Mouse (Mus musculus) heart, embryonic 13.5 days (tissue): ENCODE data around the gene Trmu. TPM values are rescaled to one million over a fixed set of nuclear protein-coding genes. Genes with fewer than 3 reads are reported as not detected.
A peak's percentile ranks its signal among the peaks of the same experiment; 100 is the strongest.

Experiments
- ATAC-seq: fragments of 200-750 bp; cut with Nextera tagmentation; 2 replicates; pipeline ENCODE4 v1.8.0; 2017; ENCODE audit warnings: moderate TSS enrichment; ENCODE audit not compliant: insufficient number of reproducible peaks, low FRiP score, low TSS enrichment; ENCODE audit errors: extremely low read depth
- H3K27ac ChIP-seq: fragments of 300-500 bp; sonication (generic); replicated peaks from 2 replicates; pipeline ENCODE4 v1.5.1; 2015; ENCODE audit warnings: moderate library complexity, mild to moderate bottlenecking, inconsistent platforms
- H3K27me3 ChIP-seq: fragments of 300-500 bp; sonication (generic); replicated peaks from 2 replicates; pipeline ENCODE4 v1.6.1; 2015; ENCODE audit warnings: mild to moderate bottlenecking, inconsistent platforms
- H3K36me3 ChIP-seq: fragments of 300-500 bp; sonication (generic); 2 replicates; pipeline ENCODE4 v1.6.1; 2015; ENCODE audit warnings: mild to moderate bottlenecking, inconsistent platforms
- H3K4me1 ChIP-seq: fragments of 300-500 bp; sonication (generic); 2 replicates; pipeline ENCODE4 v1.6.1; 2015; ENCODE audit warnings: inconsistent platforms
- H3K4me2 ChIP-seq: fragments of 300-500 bp; sonication (generic); 2 replicates; pipeline ENCODE4 v1.6.1; 2015; ENCODE audit warnings: inconsistent platforms, mild to moderate bottlenecking, moderate library complexity
- H3K4me3 ChIP-seq: fragments of 300-500 bp; sonication (generic); 2 replicates; pipeline ENCODE4 v1.5.1; 2015; ENCODE audit warnings: moderate library complexity, mild to moderate bottlenecking, inconsistent platforms
- H3K9ac ChIP-seq: fragments of 300-500 bp; sonication (generic); 2 replicates; pipeline ENCODE4 v1.6.1; 2015; ENCODE audit warnings: inconsistent platforms, mild to moderate bottlenecking, moderate library complexity
- H3K9me3 ChIP-seq: fragments of 300-500 bp; sonication (generic); 2 replicates; pipeline ENCODE4 v1.6.1; 2016; ENCODE audit warnings: inconsistent platforms
- WGBS: fragments of 180-500 bp; shearing (Covaris S2); methylation state at CpG from one replicate; pipeline ENCODE4 v1.1.7; 2015; ENCODE audit warnings: mixed read lengths; 5-methylcytosine and 5-hydroxymethylcytosine counted together
- polyA plus RNA-seq: library from polyadenylated mRNA; unstranded; fragments of >200 nt; fragmentation: Nextera tagmentation; extraction: Ambion mirVana; gene quantifications from 2 replicates; pipeline ENCODE4 v1.2.1, GENCODE M21; 2015

Trmu gene
- polyA plus RNA-seq, 1 experiment from 2014 or later, result 25.9 TPM

GRCm38 (mm10) chr15:85899396-85899795 lies 20.3 kb downstream of the Trmu start:
- 0 out of 2 replicates have a peak, but pooled peaks cover 3% of the 10 kb centered on the region for H3K27me3 ChIP-seq
- H3K4me3 ChIP-seq, result no peak overlapping the region
- H3K4me1 ChIP-seq, result no peaks in the 10 kb centered on the region
- H3K9ac ChIP-seq, result no peak overlapping the region
- H3K4me2 ChIP-seq, result no peak overlapping the region
- H3K9me3 ChIP-seq, result no peaks in the 10 kb centered on the region
- H3K27ac ChIP-seq, result no peak overlapping the region
- H3K36me3 ChIP-seq, result peaks cover 66% of the 10 kb centered on the region
- WGBS, result 73% methylated on average over 6 of the region's 6 CpGs
- ATAC-seq, result no peak

GRCm38 (mm10) chr15:85900318-85900717 lies 21.2 kb downstream of the Trmu start:
- Histone ChIP-seq H3K9me3 (no peaks in the 10 kb centered on the region), H3K27ac (no peak overlapping the region), H3K36me3 (peaks cover 57% of the 10 kb centered on the region), H3K27me3 (0 out of 2 replicates have a peak, but pooled peaks cover 3% of the 10 kb centered on the region), H3K4me1 (no peaks in the 10 kb centered on the region), H3K4me3 (no peak overlapping the region), H3K9ac (no peak overlapping the region), H3K4me2 (no peak overlapping the region)
- 82% methylated on average over 8 of the region's 8 CpGs for WGBS
- ATAC-seq, result no peak

GRCm38 (mm10) chr15:85900801-85901200 lies 21.7 kb downstream of the Trmu start:
- Histone ChIP-seq H3K4me1 (no peaks in the 10 kb centered on the region), H3K4me2 (no peak overlapping the region), H3K9ac (no peak overlapping the region), H3K9me3 (no peaks in the 10 kb centered on the region), H3K27me3 (0 out of 2 replicates have a peak, but pooled peaks cover 3% of the 10 kb centered on the region), H3K27ac (no peak overlapping the region), H3K4me3 (no peak overlapping the region), H3K36me3 (peaks cover 52% of the 10 kb centered on the region)
- WGBS, result 68% methylated on average over 12 of the region's 12 CpGs
- ATAC-seq, result no peak

- 52% methylated on average over 10 of the region's 10 CpGs for WGBS
- H3K27me3 ChIP-seq, result 0 out of 2 replicates have a peak, but pooled peaks cover 3% of the 10 kb centered on the region
- no peak overlapping the region for H3K4me2 ChIP-seq
- H3K4me3 ChIP-seq, result no peak overlapping the region
- no peak overlapping the region for H3K27ac ChIP-seq
- H3K9ac ChIP-seq, result no peak overlapping the region
- peaks cover 35% of the 10 kb centered on the region for H3K36me3 ChIP-seq
- no peak for ATAC-seq
- H3K9me3 ChIP-seq, result no peaks in the 10 kb centered on the region
- no peaks in the 10 kb centered on the region for H3K4me1 ChIP-seq
These were observed 23.4 kb downstream of the Trmu start for GRCm38 (mm10) chr15:85902505-85902904.

- WGBS, result 47% methylated on average over 8 of the region's 8 CpGs
- ATAC-seq, result no peak
These were observed 24.7 kb downstream of the Trmu start for GRCm38 (mm10) chr15:85903826-85904225.

GRCm38 (mm10) chr15:85908660-85909491 lies 29.8 kb downstream of the Trmu start:
- H3K4me3 ChIP-seq, result no peak overlapping the region
- 83% methylated on average over 7 of the region's 7 CpGs for WGBS
- H3K36me3 ChIP-seq, result no peaks in the 10 kb centered on the region
- no peak overlapping the region for H3K9ac ChIP-seq
- 0 out of 2 replicates have a peak, but pooled peaks cover 3% of the 10 kb centered on the region for H3K9me3 ChIP-seq
- H3K4me1 ChIP-seq, result peaks cover 13% of the 10 kb centered on the region
- no peak overlapping the region for H3K27ac ChIP-seq
- ATAC-seq, result no peak
- H3K4me2 ChIP-seq, result no peak overlapping the region
- no peaks in the 10 kb centered on the region for H3K27me3 ChIP-seq

More at GRCm38 (mm10) chr15:85903826-85904225, 24.7 kb downstream of the Trmu start:
- Histone ChIP-seq H3K9ac (no peak overlapping the region), H3K4me2 (no peak overlapping the region), H3K27me3 (0 out of 2 replicates have a peak, but pooled peaks cover 3% of the 10 kb centered on the region), H3K27ac (no peak overlapping the region), H3K36me3 (peaks cover 22% of the 10 kb centered on the region; the same call in 1 of the 2 replicates), H3K4me3 (no peak overlapping the region), H3K4me1 (no peaks in the 10 kb centered on the region), H3K9me3 (0 out of 2 replicates have a peak, but pooled peaks cover 3% of the 10 kb centered on the region)

- Histone ChIP-seq H3K9ac (no peak overlapping the region), H3K27ac (no peak overlapping the region), H3K4me1 (peaks cover 13% of the 10 kb centered on the region), H3K9me3 (0 out of 2 replicates have a peak, but pooled peaks cover 3% of the 10 kb centered on the region), H3K4me3 (no peak overlapping the region), H3K36me3 (no peaks in the 10 kb centered on the region), H3K4me2 (no peak overlapping the region), H3K27me3 (no peaks in the 10 kb centered on the region)
- 57% methylated on average over 3 of the region's 3 CpGs for WGBS
- no peak for ATAC-seq
These were observed 30.3 kb downstream of the Trmu start for GRCm38 (mm10) chr15:85909492-85909829.

GRCm38 (mm10) chr15:85909931-85910330 lies 30.8 kb downstream of the Trmu start:
- Histone ChIP-seq H3K27ac (no peak overlapping the region), H3K9ac (0 out of 2 replicates have a peak overlapping the region, but pooled peaks have one; percentile 4)
- 48% methylated on average over 10 of the region's 10 CpGs for WGBS

GRCm38 (mm10) chr15:85913605-85914004 lies 34.5 kb downstream of the Trmu start:
- Histone ChIP-seq H3K9ac (no peak overlapping the region), H3K9me3 (no peaks in the 10 kb centered on the region), H3K4me3 (no peak overlapping the region), H3K27ac (no peak overlapping the region), H3K4me2 (no peak overlapping the region), H3K27me3 (no peaks in the 10 kb centered on the region), H3K4me1 (peaks cover 13% of the 10 kb centered on the region), H3K36me3 (0 out of 2 replicates have a peak, but pooled peaks cover 3% of the 10 kb centered on the region)
- no peak for ATAC-seq
- 34% methylated on average over 2 of the region's 2 CpGs for WGBS

More at GRCm38 (mm10) chr15:85909931-85910330, 30.8 kb downstream of the Trmu start:
- H3K4me2 ChIP-seq, result no peak overlapping the region
- no peaks in the 10 kb centered on the region for H3K27me3 ChIP-seq
- ATAC-seq, result no peak
- H3K36me3 ChIP-seq, result no peaks in the 10 kb centered on the region
- H3K4me3 ChIP-seq, result no peak overlapping the region
- 0 out of 2 replicates have a peak, but pooled peaks cover 3% of the 10 kb centered on the region for H3K9me3 ChIP-seq
- peaks cover 13% of the 10 kb centered on the region for H3K4me1 ChIP-seq

GRCm38 (mm10) chr15:85919191-85919891 lies 40.2 kb downstream of the Trmu start:
- no peaks in the 10 kb centered on the region for H3K4me1 ChIP-seq
- no peaks in the 10 kb centered on the region for H3K27me3 ChIP-seq
- no peak overlapping the region for H3K27ac ChIP-seq
- H3K9me3 ChIP-seq, result no peaks in the 10 kb centered on the region
- H3K9ac ChIP-seq, result no peak overlapping the region
- H3K4me2 ChIP-seq, result no peak overlapping the region
- no peak overlapping the region for H3K4me3 ChIP-seq
- peaks cover 12% of the 10 kb centered on the region; the same call in 1 of the 2 replicates for H3K36me3 ChIP-seq
- no peak for ATAC-seq
- WGBS, result 64% methylated on average over 8 of the region's 8 CpGs

GRCm38 (mm10) chr15:85919892-85920248 lies 40.8 kb downstream of the Trmu start:
- peaks cover 15% of the 10 kb centered on the region; the same call in 1 of the 2 replicates for H3K36me3 ChIP-seq
- no peak overlapping the region for H3K4me2 ChIP-seq
- no peak overlapping the region for H3K4me3 ChIP-seq
- no peak overlapping the region for H3K27ac ChIP-seq
- 82% methylated on average over 8 of the region's 8 CpGs for WGBS
- no peaks in the 10 kb centered on the region for H3K4me1 ChIP-seq
- ATAC-seq, result no peak
- H3K27me3 ChIP-seq, result no peaks in the 10 kb centered on the region
- no peak overlapping the region for H3K9ac ChIP-seq
- H3K9me3 ChIP-seq, result no peaks in the 10 kb centered on the region
